Mouse (Mus musculus) small intestine, adult 2 months (tissue): ENCODE measurements around the gene Emp3.

Experiments
- CTCF ChIP-seq: fragments of 200-500 bp; IDR thresholded peaks from 2 replicates; pipeline ENCODE4 v1.5.1; 2012; ENCODE audit warnings: low read depth, mild to moderate bottlenecking, control low read depth, inconsistent platforms, low read length, moderate library complexity, mixed read lengths; ENCODE audit not compliant: insufficient replicate concordance, insufficient read length; ENCODE audit errors: extremely low read depth
- POLR2A ChIP-seq: fragments of 200-500 bp; IDR thresholded peaks from 2 replicates; pipeline ENCODE4 v1.6.1; 2012; ENCODE audit warnings: low read depth, mild to moderate bottlenecking, control low read depth, inconsistent platforms, low read length, moderate library complexity

- no peak for TF ChIP-seq POLR2A
- no peak for TF ChIP-seq CTCF
Measured at GRCm38 (mm10) chr7:45887246-45887645, 34.0 kb downstream of the Emp3 start.
